Mouse (Mus musculus) retina, embryonic 14.5 days (tissue): Measurements from ENCODE around the gene Pak6.

Experiments
- DNase-seq: peaks from one replicate; pipeline ENCODE4 v3.0.0-alpha.2; 2015; ENCODE audit warnings: low spot score

The Pak6 gene

GRCm38 (mm10) chr2:118697311-118697877 is 34.3 kb downstream of the Pak6 start:
- no peak for DNase-seq

- DNase-seq, result no peak
Measured at GRCm38 (mm10) chr2:118697955-118698354, 34.9 kb downstream of the Pak6 start.

GRCm38 (mm10) chr2:118700179-118701062 is 37.3 kb downstream of the Pak6 start:
- DNase-seq, result peak; percentile 88

- no peak for DNase-seq
Measured at GRCm38 (mm10) chr2:118701161-118701560, 38.1 kb downstream of the Pak6 start.

GRCm38 (mm10) chr2:118701971-118702882 is 39.1 kb downstream of the Pak6 start:
- no peak for DNase-seq

- DNase-seq, result peak; percentile 61
Measured at GRCm38 (mm10) chr2:118702883-118703761, 40.0 kb downstream of the Pak6 start.

GRCm38 (mm10) chr2:118703913-118704730 is 41.0 kb downstream of the Pak6 start, which contains the start of gene Ankrd63:
Ankrd63 (minus strand) TSS chr2:118703963.
- peak; percentile 25 for DNase-seq

GRCm38 (mm10) chr2:118706436-118706835 is 43.3 kb downstream of the Pak6 start:
- no peak for DNase-seq

GRCm38 (mm10) chr2:118708472-118708871 is 45.4 kb downstream of the Pak6 start:
- no peak for DNase-seq

GRCm38 (mm10) chr2:118709655-118710221 is 46.6 kb downstream of the Pak6 start:
- DNase-seq, result no peak

GRCm38 (mm10) chr2:118711038-118711494 is 48.0 kb downstream of the Pak6 start:
- DNase-seq, result peak; percentile 51

GRCm38 (mm10) chr2:118713631-118714030 is 50.5 kb downstream of the Pak6 start:
- DNase-seq, result no peak

- no peak for DNase-seq
Measured at GRCm38 (mm10) chr2:118714230-118714629, 51.1 kb downstream of the Pak6 start.

GRCm38 (mm10) chr2:118716677-118717076 is 53.6 kb downstream of the Pak6 start:
- no peak for DNase-seq

GRCm38 (mm10) chr2:118723693-118724486 is 60.8 kb downstream of the Pak6 start:
- DNase-seq, result no peak

GRCm38 (mm10) chr2:118725511-118725910 is 62.4 kb downstream of the Pak6 start:
- DNase-seq, result no peak

GRCm38 (mm10) chr2:118726873-118727272 is 63.8 kb downstream of the Pak6 start:
- no peak for DNase-seq

- no peak for DNase-seq
Measured at GRCm38 (mm10) chr2:118727911-118728310, 64.8 kb downstream of the Pak6 start.

GRCm38 (mm10) chr2:118728337-118728736 is 65.2 kb downstream of the Pak6 start, which contains the start of gene Plcb2:
Plcb2 (minus strand) TSS chr2:118728438.
- DNase-seq, result no peak
